Mouse (Mus musculus) cerebellum, adult (tissue): ENCODE measurements around the gene Dyrk1b.
"Not testable (repeated sequence)": the region's sequence is repeated elsewhere in the genome, so short reads cannot be mapped to it uniquely, and the experiment has no call there.

Experiments used
- ATAC-seq: cut with Nextera tagmentation; 2 replicates; pipeline ENCODE4 v1.9.2; 2017; ENCODE audit warnings: mild to moderate bottlenecking, moderate library complexity, mixed read lengths; ENCODE audit not compliant: insufficient number of reproducible peaks, low FRiP score, low TSS enrichment

Dyrk1b gene

DNA sequence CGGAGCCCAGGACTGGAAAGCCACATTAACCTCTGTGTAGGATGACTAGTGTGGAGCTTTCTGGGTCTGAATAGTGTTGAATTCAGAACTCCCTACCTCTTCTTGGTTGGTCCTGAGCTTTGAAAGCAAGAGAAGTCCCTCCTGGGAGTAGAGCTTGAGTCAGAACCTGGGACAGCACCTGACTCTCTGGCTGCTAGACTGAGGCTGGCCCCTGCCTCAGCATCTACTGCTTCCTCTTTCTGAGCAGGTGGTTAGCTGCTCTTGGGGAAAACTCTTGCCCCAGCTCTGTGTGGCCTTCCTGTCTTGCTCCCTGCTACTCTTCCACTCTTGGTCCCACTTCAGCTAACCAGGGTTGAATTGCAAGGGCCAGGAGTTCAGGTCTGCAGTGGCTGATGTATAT is 12.6 kb downstream of the Dyrk1b start:
- ATAC-seq, result no peak

DNA sequence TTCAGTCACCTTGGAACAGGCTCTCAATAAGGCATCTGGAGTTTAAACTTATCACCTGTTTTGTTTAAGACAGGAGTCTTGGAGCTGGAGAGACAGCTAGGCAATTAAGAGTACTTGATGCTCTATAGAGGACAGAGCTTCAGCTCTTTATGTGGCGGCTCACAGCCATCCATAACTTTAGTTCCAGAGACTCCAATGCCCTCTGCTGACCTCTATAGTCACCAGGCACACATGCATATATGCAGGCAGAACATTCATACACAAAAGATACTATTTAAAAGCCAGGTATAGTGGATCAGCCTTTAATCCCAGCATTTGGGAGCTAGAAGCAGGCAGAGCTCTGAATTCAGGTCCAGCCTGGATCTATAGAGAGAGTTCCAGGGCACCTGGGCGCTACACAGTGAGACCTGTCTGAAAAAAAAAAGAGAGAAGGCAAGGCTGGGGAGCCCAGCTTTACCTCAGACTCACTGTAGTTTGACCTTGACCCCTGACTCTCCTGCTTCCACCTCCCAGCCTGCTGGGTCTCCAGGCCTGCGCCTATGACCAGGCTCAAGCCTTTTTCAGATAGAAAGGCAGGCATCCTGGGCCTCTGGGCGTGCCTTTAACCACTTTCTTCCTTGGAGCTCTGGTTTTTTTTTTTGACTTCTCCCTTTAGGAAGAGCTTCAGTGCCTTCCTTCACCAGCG is 16.3 kb downstream of the Dyrk1b start:
- no peak for ATAC-seq

DNA sequence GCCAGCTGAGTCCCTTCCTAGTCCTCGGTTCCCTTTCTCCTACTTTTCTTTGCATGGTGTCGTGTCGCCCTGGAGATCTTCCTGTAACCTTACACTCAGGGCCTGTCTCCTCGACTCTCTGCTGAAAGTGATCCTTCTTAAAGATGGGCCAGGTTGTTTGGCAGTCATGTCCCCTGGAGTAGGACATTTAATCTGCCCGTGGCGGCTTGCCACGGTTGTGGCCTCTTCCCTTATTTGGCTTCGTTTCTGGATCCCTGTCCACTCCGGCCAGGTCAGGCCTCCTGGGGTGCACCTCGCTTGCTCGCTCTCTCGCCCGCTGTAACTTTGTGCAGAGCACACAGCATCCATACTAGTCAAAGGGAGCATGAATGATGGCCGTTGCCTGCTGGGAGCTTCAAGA is 17.3 kb downstream of the Dyrk1b start:
- ATAC-seq, result no peak

DNA sequence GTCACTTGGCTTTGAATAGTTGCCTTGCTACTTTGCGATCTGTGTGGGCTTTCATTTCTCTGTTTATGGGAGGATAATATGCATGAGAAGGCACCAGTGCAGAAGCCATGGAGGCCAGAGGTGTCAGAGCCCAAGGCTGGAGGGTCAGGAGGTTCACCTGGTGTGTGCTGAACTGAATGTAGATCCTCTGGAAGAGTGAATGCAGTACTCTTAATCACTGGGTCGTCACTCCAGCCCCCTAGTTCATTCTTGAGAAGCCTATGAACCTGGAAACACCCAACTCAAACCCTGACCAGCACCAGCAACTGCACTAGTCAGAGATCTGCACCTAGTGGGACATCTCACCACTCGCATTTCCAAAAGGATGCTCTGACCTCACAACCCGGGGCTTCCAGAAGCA is 19.8 kb downstream of the Dyrk1b start:
- no peak for ATAC-seq

DNA sequence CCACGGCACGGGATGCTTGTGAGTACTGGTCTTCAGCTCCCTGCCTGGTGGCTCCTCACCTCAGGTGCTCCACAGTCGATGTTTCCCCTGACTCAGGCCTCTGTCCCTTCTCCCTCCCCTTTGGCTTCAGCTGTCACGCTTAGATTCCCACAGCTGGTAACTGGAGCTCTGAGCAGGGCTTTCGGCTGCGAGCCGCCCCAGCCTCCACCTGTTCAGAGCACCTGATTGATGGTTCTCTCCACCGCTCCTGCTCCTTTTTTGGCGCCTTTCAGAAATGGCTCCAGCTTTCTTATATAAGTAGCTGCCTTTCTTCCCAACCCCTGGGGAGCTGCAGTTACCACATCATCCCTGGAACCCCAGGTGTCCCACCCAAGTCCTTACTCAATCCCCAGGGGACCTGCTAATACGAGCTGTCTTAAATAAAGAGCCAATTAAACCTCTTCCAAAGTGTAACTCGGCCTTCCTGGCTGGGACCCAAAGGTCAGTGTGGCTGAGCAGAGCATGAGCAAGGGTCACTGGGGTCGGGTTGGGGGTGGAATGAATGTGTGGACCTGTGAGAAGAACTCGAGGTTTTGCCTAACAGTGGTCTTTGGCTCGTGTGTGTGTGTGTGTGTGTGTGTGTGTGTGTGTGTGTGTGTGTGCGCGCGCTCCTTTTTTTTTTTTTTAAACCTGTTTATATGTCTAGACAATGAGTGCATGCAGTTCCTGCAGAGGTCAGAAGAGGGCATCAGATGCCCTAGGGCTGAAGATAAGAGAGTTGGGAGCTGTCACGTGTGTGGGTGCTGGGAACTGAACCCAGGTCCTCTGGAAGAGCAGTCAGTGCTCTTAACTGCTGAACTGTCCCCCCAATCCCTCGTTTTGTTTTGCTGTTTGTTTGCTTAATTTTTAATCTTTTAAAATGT is 24.2 kb downstream of the Dyrk1b start:
- no peak for ATAC-seq

DNA sequence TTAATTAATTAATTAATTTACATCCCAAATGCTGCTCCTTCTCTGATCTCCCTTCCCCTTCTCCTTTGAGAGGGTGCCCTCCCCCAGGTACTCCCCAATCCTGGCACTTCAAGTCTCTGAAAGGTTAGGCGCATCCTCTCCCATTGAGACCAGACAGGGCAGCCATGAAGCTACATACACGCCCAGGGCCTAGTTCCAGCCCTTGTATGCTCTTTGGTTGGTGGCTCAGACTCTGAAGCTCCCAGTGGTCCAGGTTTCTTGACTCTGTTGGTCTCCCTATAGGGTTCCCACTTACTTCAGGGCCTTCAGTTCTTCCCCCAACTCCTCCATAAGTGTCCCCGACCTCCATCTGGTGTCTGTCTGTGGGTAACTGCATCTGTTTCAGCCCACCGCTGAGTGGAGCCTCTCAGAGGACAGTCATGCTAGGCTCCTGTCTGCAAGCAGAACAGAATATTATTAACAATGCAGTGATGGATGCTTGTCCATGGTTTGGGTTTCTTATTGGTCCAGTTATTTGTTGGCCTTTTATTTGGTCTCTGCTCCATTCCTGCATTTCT is 26.9 kb downstream of the Dyrk1b start:
- no peak for ATAC-seq

DNA sequence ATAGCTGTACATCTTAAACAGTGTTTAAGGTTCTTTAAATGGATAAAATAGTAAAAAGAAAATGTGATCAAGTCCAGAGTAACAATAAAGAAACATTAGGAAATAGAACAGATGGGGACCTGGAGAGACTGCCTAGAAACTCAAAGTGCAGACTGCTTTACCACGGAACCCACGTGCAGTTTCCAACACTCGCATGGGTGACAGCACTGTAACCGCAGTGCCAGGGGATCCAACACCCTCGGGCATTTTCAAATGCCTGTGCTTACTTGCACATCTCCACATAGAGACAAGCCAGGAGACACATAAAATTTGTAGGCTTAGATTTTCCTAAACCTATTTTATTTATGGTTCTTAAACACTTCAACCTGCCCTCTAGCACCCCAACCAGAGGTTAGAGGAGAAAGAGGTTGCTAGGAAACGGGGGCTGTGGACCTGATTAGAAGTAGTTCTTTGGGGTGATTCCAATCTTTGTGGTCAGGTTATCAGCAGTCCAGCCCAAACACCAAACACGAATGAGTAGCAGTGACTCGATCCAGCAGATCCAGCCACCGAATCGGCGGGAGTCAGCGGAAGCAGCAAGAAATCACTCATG is 29.2 kb downstream of the Dyrk1b start:
- no peak for ATAC-seq

DNA sequence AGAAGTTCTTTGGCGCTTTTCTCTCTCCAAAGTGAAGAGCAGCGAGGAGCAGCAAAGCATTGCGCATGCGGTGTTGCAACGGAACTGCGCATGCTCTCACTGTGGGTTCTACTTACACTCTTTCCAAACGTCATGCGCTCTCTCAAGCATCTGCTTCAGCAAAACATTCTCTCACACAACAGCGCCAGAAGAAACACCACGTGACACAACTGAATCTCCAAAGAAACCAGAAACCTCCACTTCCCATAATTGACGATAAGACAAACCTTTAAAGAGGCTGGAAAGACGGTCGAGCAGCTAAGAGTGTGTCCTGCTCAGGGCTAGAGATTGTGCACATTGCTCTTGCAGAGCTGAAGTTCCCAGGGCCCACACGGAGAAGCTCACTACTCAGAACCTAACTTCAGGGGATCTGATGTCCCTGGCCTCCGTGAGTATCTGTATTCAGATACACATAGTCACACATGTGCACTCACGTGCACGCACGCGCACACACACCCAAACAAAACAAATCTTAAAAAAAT is 29.8 kb downstream of the Dyrk1b start:
- no peak for ATAC-seq

DNA sequence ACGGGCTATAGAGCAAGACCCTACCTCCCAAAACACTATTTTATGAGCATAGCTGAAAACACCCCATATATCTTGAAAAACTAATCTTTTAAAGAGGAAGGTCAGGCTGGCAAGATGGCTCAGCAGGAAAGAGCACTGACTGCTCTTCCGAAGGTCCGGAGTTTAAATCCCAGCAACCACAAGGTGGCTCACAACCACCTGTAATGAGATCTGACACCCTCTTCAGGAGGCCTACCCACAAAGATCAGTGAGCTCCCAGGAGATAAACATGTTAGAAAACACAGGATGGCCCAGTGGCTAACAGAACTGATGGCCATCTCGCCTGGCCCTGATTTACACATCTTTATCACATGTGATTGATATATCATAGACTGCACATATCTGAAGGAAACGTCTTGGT is 31.5 kb downstream of the Dyrk1b start:
- ATAC-seq, result no peak

DNA sequence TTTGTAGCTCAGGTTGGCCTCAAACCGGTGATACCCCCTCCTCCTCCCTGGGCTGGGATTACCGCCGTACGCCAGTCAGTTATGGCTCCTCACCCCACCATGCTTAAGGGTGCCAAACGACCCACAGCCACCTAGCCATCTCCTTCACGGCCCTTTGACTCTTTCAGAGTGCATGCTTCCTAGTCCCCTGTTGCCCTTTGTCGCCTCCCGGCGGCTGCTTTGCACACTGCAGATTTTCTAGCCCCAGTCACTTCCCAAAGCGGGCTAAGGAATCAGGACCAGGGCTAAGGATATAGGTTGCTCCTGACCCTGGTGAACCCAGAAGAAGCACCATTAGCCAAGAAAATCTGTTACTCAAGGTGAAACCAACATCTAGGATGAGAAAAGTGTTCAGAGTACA is 34.9 kb downstream of the Dyrk1b start:
- ATAC-seq, result no peak

DNA sequence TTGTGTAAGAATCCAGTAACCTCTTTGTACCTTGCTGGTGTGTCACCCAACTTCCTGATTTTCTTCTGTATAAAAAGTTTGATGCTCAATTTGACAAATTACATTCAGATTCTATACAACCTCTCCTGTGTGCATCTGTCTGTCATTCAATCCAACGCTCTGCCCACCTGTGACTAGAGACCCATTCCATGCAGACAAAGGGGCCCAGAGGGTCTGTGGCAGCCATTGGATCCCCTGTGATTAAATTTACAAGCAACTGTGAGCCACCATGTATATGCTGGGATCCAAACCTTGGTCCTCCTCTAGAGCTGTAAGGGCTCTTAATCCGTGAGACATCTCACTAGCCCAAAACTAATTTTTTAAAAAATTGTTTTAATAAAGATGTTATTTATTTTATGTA is 36.7 kb downstream of the Dyrk1b start:
- ATAC-seq, result not testable (repeated sequence)

DNA sequence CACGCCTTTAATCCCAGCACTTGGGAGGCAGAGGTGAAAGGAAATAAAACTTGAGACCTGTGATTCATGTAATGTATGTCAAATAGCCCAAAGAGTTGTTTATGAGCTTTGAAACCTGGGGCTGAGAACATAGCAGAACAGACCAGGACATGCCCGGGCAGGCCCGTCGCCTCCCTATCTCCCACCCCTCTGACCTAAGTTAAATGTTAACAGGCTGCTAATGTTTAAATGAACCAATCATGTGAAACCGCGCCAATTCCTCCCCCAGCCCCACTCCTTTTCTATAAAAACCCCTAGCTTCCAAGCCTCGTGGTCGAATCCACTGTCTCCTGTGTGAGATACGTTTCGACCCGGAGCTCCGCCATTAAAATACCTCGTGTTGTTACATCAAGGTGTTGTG is 38.5 kb downstream of the Dyrk1b start:
- ATAC-seq, result not testable (repeated sequence)

DNA sequence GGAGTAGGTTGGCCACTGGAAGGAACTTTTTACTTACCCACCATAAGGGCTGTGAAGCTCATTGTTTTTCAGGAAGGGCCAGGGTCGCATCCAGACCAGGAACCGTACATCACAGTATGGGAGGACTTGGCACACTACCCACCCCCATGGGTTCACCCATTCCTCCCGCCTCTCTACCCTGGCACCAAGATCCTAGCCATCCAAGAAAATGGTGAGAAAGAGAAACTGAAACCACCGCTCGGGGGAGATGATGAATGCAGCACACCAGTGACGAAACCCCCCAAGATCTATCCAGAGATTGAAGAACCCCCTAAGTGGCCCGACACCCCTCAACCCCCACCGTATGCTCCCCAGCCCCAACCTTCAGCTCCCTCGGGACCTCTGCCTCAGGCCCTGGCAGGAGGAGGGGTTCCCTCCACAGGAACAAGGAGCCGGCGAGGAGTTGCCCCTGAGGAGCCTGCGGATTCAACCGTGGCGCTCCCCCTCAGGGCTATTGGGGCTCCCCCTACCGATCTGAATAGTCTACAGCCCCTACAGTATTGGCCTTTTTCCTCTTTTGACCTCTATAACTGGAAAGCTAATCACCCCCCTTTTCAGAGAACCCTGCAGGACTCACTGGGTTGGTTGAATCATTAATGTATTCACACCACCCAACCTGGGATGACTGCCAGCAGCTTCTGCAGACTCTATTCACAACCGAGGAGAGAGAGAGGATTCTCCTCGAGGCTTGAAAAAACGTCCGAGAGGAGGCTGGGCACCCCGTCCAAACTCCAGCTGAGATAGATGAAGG is 39.9 kb downstream of the Dyrk1b start:
- not testable (repeated sequence) for ATAC-seq

DNA sequence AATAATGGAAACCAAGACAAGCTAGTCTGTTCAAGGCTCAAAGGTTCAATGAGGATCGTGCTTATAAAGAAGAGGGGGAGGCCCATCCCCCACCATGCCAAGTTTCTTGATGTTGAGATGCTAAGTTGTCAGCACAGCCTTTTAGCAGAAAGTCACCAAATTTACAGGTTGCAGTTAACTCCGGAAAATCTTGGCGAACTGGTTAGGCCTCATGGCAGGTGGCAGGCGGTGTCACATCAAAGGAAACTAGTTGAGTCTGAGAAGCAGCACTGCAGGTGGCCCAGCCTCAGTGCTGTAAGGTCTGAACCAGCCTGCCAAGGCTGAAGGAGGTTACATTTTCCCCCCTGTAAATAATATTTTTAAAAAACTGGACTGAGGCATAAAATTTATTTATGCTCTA is 47.6 kb downstream of the Dyrk1b start:
- not testable (repeated sequence) for ATAC-seq

DNA sequence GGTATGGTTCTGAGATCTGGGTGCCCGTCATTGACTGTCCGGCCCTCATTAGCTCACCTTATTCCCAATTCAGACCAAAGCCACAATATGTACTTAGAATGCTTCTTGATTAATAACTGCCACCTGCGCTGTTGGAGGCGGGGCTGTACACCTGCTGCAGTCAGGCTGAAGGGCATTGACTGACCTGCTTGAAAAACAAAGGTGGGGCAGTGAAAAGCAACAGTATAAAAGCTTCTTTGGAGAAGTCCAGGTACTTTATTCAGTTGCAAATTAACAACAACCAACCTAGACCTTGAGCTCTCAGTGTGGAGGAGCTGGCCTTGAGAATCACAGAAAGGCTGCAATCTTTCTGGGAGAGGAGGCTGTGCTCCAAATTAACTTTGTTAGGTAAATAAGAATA is 48.2 kb downstream of the Dyrk1b start:
- not testable (repeated sequence) for ATAC-seq
